ENCODE assay signal across 12 mouse cellular contexts in the genomic region with DNA sequence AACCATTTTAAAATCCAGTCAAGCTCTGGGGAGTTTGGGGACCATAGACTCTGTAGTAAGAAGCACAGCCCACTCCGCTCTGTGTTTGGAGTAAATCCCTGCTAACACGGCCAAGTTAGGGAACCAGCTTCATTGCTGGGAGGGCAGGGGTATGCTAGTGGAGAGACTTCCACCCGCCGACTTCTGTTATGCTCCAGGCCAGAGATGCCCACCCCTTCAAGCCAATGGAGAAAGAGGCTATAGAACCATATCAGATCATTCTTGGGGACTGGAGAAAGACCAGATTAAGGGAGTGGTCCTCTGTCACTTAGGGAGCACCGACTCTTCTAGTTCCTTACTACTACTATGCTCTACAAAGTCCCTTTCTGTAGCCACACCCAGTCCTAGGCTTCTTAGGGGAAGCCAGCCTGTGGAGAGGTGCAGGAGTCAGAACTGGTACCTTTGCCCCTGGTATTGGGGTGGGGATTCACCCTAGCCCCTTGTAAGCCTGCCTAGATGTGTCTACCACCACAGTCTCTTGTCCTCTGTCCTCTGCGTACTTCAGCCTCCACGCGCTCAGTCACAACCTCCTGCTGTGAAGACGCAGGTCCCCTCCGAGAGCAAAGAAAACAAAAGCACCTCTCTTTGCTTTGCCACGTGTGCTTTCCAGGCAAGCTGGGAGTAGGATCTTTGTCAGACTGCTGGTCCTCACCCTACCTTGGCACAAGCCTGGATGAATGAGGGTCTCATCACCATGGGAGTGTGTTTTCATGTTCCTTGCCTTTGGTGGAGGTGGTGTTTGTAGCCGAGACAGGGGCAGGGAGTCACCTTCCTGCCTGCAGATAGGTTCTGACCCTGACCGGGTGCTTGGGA. TPM values are rescaled to one million over a fixed set of nuclear protein-coding genes. Genes with fewer than 3 reads are reported as not detected.
A peak's percentile ranks its signal among the peaks of the same experiment; 100 is the strongest.
DNase-seq lines count a peak whose midpoint lies in the region; ATAC-seq lines count a peak whose summit lies in the region.
"Had no signal": no experiment of that assay in that cellular context is flagged by ENCODE, and none has a peak within 500 bp of the region (broad histone marks: within the 10 kb centered on the region; RNA-seq: fewer than 3 reads in every experiment).

No protein-coding gene starts in this region.

- no peak for DNase-seq in kidney, adult 18-20 months
- DNase-seq in R1 (ENCODE audit: low read depth, low spot score): peak; percentile 22
- peak; percentile 40 for DNase-seq in embryonic facial prominence, embryonic 10.5 days (ENCODE audit: low spot score)
- no peak for DNase-seq in hindbrain, embryonic 14.5 days (ENCODE audit: low spot score)
- no peak for DNase-seq in urinary bladder, adult 18-20 months (ENCODE audit: low spot score in 2 of 2)
- DNase-seq in cerebellum, postnatal 4 days (ENCODE audit: low spot score in 2 of 2): no peak
- DNase-seq: cerebellum, adult 2 months had no signal

- H3K4me3 ChIP-seq in kidney, embryonic 15.5 days (replicated peaks): peak overlapping the region; percentile 64
- peak overlapping the region; percentile 90 for H3K4me3 ChIP-seq in embryonic facial prominence, embryonic 10.5 days
- H3K4me3 ChIP-seq in hindbrain, embryonic 14.5 days (replicated peaks; ENCODE audit: low read length): no peak overlapping the region; the same call in 1 of the 2 replicates

- H3K36me3 ChIP-seq in kidney, embryonic 15.5 days: no peaks in the 10 kb centered on the region
- H3K36me3 ChIP-seq in embryonic facial prominence, embryonic 10.5 days (replicated peaks): no peaks in the 10 kb centered on the region
- H3K36me3 ChIP-seq in hindbrain, embryonic 14.5 days (replicated peaks; ENCODE audit: control insufficient read depth, insufficient read depth): no peaks in the 10 kb centered on the region

- 0 out of 2 replicates have a peak overlapping the region, but pooled peaks have one; percentile 62 for H3K9ac ChIP-seq in kidney, embryonic 15.5 days
- H3K9ac ChIP-seq in hindbrain, embryonic 14.5 days: no peak overlapping the region

- peak overlapping the region; percentile 93 for H3K4me2 ChIP-seq in kidney, embryonic 15.5 days
- peak overlapping the region; percentile 57 for H3K4me2 ChIP-seq in hindbrain, embryonic 14.5 days (replicated peaks)

- no peaks in the 10 kb centered on the region for H3K9me3 ChIP-seq in kidney, embryonic 15.5 days (replicated peaks)
- no peaks in the 10 kb centered on the region for H3K9me3 ChIP-seq in embryonic facial prominence, embryonic 10.5 days
- H3K9me3 ChIP-seq in hindbrain, embryonic 14.5 days (ENCODE audit: control insufficient read depth, low read length): no peaks in the 10 kb centered on the region

- ATAC-seq in kidney, embryonic 15.5 days (replicated peaks; ENCODE audit: low FRiP score): no peak
- no peak for ATAC-seq in hindbrain, embryonic 14.5 days (ENCODE audit: low FRiP score)
- ATAC-seq: inflammation-experienced regulatory T-cells, adult 6 months had no signal

- peak overlapping the region; percentile 56 for H3K27ac ChIP-seq in kidney, embryonic 15.5 days
- peak overlapping the region; percentile 96 for H3K27ac ChIP-seq in embryonic facial prominence, embryonic 10.5 days (replicated peaks)
- H3K27ac ChIP-seq in hindbrain, embryonic 14.5 days: no peak overlapping the region; the same call in 1 of the 2 replicates

- H3K27me3 ChIP-seq in kidney, embryonic 15.5 days: peaks cover 96% of the 10 kb centered on the region
- H3K27me3 ChIP-seq in embryonic facial prominence, embryonic 10.5 days (replicated peaks; ENCODE audit: low read depth, poor library complexity, severe bottlenecking): peaks cover 95% of the 10 kb centered on the region
- peaks cover 86% of the 10 kb centered on the region for H3K27me3 ChIP-seq in hindbrain, embryonic 14.5 days (ENCODE audit: control insufficient read depth, insufficient read depth, low read length)

- H3K4me1 ChIP-seq in kidney, embryonic 15.5 days: peaks cover 44% of the 10 kb centered on the region
- peaks cover 91% of the 10 kb centered on the region for H3K4me1 ChIP-seq in embryonic facial prominence, embryonic 10.5 days
- H3K4me1 ChIP-seq in hindbrain, embryonic 14.5 days (replicated peaks; ENCODE audit: control insufficient read depth, insufficient read depth, low read length): peaks cover 9% of the 10 kb centered on the region; the same call in 1 of the 2 replicates

- 9% methylated on average over 13 of the region's 13 CpGs for WGBS in kidney, embryonic 15.5 days
- whole genome bisulfite sequencing in embryonic facial prominence, embryonic 10.5 days: 3% methylated on average over 13 of the region's 13 CpGs
- 5% methylated on average over 13 of the region's 13 CpGs for WGBS in hindbrain, embryonic 14.5 days

RNA-seq across cellular contexts. Expression of a gene that starts 3.1 kb away (rescaled TPM):
- 22.0 and 22.1 TPM in 2 replicates for polyA plus RNA-seq in kidney, embryonic 15.5 days (2015; fragmentation: Nextera tagmentation; extraction: Ambion mirVana)
- polyA plus RNA-seq in embryonic facial prominence, embryonic 10.5 days (2016; fragmentation: Nextera tagmentation; extraction: Ambion mirVana): 33.9 and 44.5 TPM in 2 replicates
- 13.2 and 15.6 TPM in 2 replicates for polyA plus RNA-seq in hindbrain, embryonic 14.5 days (2014; fragmentation: Nextera tagmentation; extraction: Ambion mirVana)

RNA-seq across cellular contexts. Expression of a gene that starts 27.9 kb away (rescaled TPM):
- not detected in 2 replicates for polyA plus RNA-seq in kidney, embryonic 15.5 days (2015; fragmentation: Nextera tagmentation; extraction: Ambion mirVana)
- not detected in 2 replicates for polyA plus RNA-seq in embryonic facial prominence, embryonic 10.5 days (2016; fragmentation: Nextera tagmentation; extraction: Ambion mirVana)
- polyA plus RNA-seq in hindbrain, embryonic 14.5 days (2014; fragmentation: Nextera tagmentation; extraction: Ambion mirVana): not detected in 2 replicates
- polyA plus RNA-seq: cerebellum, adult 2 months; inflammation-experienced regulatory T-cells, adult 6 months; neural tube, embryonic 11.5 days; small intestine, adult 2 months; urinary bladder, adult 2 months had no signal

Comparison
In these comparisons a context has a peak if more than half of its experiments do, and no peak if none do; other contexts are left out.
1. DNase-seq: peak in R1 (single experiment) and embryonic facial prominence, embryonic 10.5 days (single experiment); none in kidney, adult 18-20 months (single experiment), hindbrain, embryonic 14.5 days (single experiment), urinary bladder, adult 18-20 months (0 of 2) and cerebellum, postnatal 4 days (0 of 2).